Mouse (Mus musculus): ENCODE data around the gene E030018B13Rik. TPM values are rescaled to one million over a fixed set of nuclear protein-coding genes. Genes with fewer than 3 reads are reported as not detected.

Gene E030018B13Rik
- polyA plus RNA-seq, 1 experiment from 2014 or later: 0.30 TPM

- no peak overlapping the region for H3K4me3 ChIP-seq (ENCODE audit: low read depth, low read length)
- H3K9ac ChIP-seq (ENCODE audit: low read length): no peak overlapping the region
- 0 out of 2 replicates have a peak, but pooled peaks cover 4% of the 10 kb centered on the region for H3K4me1 ChIP-seq (replicated peaks; ENCODE audit: control insufficient read depth, insufficient read depth, low read length)
- H3K9me3 ChIP-seq (ENCODE audit: control insufficient read depth, low read length): no peaks in the 10 kb centered on the region
- WGBS: 90% methylated on average over 3 of the region's 3 CpGs
- DNase-seq (ENCODE audit: low spot score): no peak
- H3K4me2 ChIP-seq (ENCODE audit: low read length): no peak overlapping the region
- no peaks in the 10 kb centered on the region for H3K27me3 ChIP-seq (replicated peaks; ENCODE audit: control insufficient read depth, insufficient read depth, low read length)
- no peak overlapping the region for H3K27ac ChIP-seq (ENCODE audit: low read depth)
- ATAC-seq (replicated peaks; ENCODE audit: low FRiP score, low TSS enrichment, low read depth): no peak
- H3K36me3 ChIP-seq (ENCODE audit: control insufficient read depth, insufficient read depth, low read length): no peaks in the 10 kb centered on the region
These were observed 24.4 kb downstream of the E030018B13Rik start for GRCm38 (mm10) chr7:63941050-63941449.

- Histone ChIP-seq H3K4me3 (ENCODE audit: low read depth, low read length) (no peak overlapping the region), H3K4me2 (ENCODE audit: low read length) (no peak overlapping the region)
These were observed 24.8 kb downstream of the E030018B13Rik start for GRCm38 (mm10) chr7:63941501-63941900.

DNA sequence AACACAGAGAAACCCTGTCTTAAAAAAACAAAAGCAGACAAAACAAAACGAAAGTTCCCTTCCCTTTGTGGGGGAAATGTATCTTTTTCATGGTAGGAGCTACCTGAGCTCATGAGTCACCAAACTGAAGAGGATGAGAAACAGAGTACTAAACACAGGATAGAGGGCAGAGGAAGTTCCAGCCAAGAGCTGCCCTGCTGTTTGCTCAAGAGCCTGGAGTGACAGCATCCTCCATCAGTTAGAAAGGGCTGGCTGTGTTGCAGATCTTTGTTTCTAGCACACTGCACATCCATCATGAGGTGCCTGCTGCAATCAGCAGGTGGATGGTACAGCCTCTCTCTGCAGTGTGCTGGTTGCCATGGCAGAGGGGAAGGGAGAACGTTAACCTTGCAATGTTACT, 27.3 kb downstream of the E030018B13Rik start:
- H3K4me3 ChIP-seq (ENCODE audit: low read depth, low read length): no peak overlapping the region
- ATAC-seq (replicated peaks; ENCODE audit: low FRiP score, low TSS enrichment, low read depth): no peak
- 32% methylated on average over 2 of the region's 2 CpGs for WGBS

More at GRCm38 (mm10) chr7:63941501-63941900, 24.8 kb downstream of the E030018B13Rik start:
- H3K36me3 ChIP-seq (ENCODE audit: control insufficient read depth, insufficient read depth, low read length): no peaks in the 10 kb centered on the region
- H3K4me1 ChIP-seq (replicated peaks; ENCODE audit: control insufficient read depth, insufficient read depth, low read length): 0 out of 2 replicates have a peak, but pooled peaks cover 4% of the 10 kb centered on the region
- no peaks in the 10 kb centered on the region for H3K27me3 ChIP-seq (replicated peaks; ENCODE audit: control insufficient read depth, insufficient read depth, low read length)
- no peak overlapping the region for H3K9ac ChIP-seq (ENCODE audit: low read length)
- DNase-seq (ENCODE audit: low spot score): no peak
- 84% methylated on average over 4 of the region's 4 CpGs for WGBS
- no peak for ATAC-seq (replicated peaks; ENCODE audit: low FRiP score, low TSS enrichment, low read depth)
- no peaks in the 10 kb centered on the region for H3K9me3 ChIP-seq (ENCODE audit: control insufficient read depth, low read length)
- H3K27ac ChIP-seq (ENCODE audit: low read depth): no peak overlapping the region

GRCm38 (mm10) chr7:63947514-63948487, 31.1 kb downstream of the E030018B13Rik start:
- H3K4me1 ChIP-seq (replicated peaks; ENCODE audit: control insufficient read depth, insufficient read depth, low read length): no peaks in the 10 kb centered on the region
- DNase-seq (ENCODE audit: low spot score) (no peak), ATAC-seq (replicated peaks; ENCODE audit: low FRiP score, low TSS enrichment, low read depth) (no peak)
- H3K9me3 ChIP-seq (ENCODE audit: control insufficient read depth, low read length): no peaks in the 10 kb centered on the region
- no peak overlapping the region for H3K9ac ChIP-seq (ENCODE audit: low read length)
- H3K36me3 ChIP-seq (ENCODE audit: control insufficient read depth, insufficient read depth, low read length): no peaks in the 10 kb centered on the region
- H3K27me3 ChIP-seq (replicated peaks; ENCODE audit: control insufficient read depth, insufficient read depth, low read length): no peaks in the 10 kb centered on the region
- no peak overlapping the region for H3K4me2 ChIP-seq (ENCODE audit: low read length)
- 59% methylated on average over 11 of the region's 11 CpGs for WGBS
- H3K27ac ChIP-seq (ENCODE audit: low read depth): no peak overlapping the region
- no peak overlapping the region for H3K4me3 ChIP-seq (ENCODE audit: low read depth, low read length)

More for the DNA sequence above, 27.3 kb downstream of the E030018B13Rik start:
- Histone ChIP-seq H3K4me2 (ENCODE audit: low read length) (no peak overlapping the region), H3K27me3 (replicated peaks; ENCODE audit: control insufficient read depth, insufficient read depth, low read length) (no peaks in the 10 kb centered on the region), H3K4me1 (replicated peaks; ENCODE audit: control insufficient read depth, insufficient read depth, low read length) (0 out of 2 replicates have a peak, but pooled peaks cover 4% of the 10 kb centered on the region), H3K36me3 (ENCODE audit: control insufficient read depth, insufficient read depth, low read length) (no peaks in the 10 kb centered on the region), H3K27ac (ENCODE audit: low read depth) (no peak overlapping the region), H3K9ac (ENCODE audit: low read length) (no peak overlapping the region), H3K9me3 (ENCODE audit: control insufficient read depth, low read length) (no peaks in the 10 kb centered on the region)
- no peak for DNase-seq (ENCODE audit: low spot score)

DNA sequence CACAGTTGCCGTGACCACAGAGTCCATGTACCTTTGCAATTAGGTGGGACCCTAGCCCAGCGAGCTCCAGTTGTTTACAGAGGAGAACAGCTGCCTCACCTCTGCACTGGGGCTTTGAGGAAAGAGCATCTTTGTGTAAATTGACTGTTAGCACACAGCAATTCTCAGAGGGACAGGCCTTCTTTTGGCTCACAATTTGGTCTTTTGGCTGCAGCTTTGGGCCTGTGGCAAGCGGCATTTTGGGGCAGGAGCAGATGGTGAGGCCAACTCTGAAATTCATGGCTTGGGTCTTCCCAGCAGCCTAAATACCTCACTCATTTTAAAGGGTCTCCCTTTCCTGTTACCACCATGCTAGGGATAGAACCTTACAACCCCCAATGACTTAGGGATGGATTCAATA, 32.5 kb downstream of the E030018B13Rik start:
- no peaks in the 10 kb centered on the region for H3K36me3 ChIP-seq (ENCODE audit: control insufficient read depth, insufficient read depth, low read length)
- ATAC-seq (replicated peaks; ENCODE audit: low FRiP score, low TSS enrichment, low read depth) (no peak), DNase-seq (ENCODE audit: low spot score) (no peak)
- H3K27me3 ChIP-seq (replicated peaks; ENCODE audit: control insufficient read depth, insufficient read depth, low read length): no peaks in the 10 kb centered on the region
- H3K27ac ChIP-seq (ENCODE audit: low read depth): no peak overlapping the region
- H3K9ac ChIP-seq (ENCODE audit: low read length): no peak overlapping the region
- WGBS: 37% methylated on average over 3 of the region's 3 CpGs
- H3K4me3 ChIP-seq (ENCODE audit: low read depth, low read length): no peak overlapping the region
- H3K9me3 ChIP-seq (ENCODE audit: control insufficient read depth, low read length): no peaks in the 10 kb centered on the region
- H3K4me1 ChIP-seq (replicated peaks; ENCODE audit: control insufficient read depth, insufficient read depth, low read length): no peaks in the 10 kb centered on the region
- H3K4me2 ChIP-seq (ENCODE audit: low read length): no peak overlapping the region

GRCm38 (mm10) chr7:63950931-63951607, 34.4 kb downstream of the E030018B13Rik start:
- no peaks in the 10 kb centered on the region for H3K9me3 ChIP-seq (ENCODE audit: control insufficient read depth, low read length)
- no peak overlapping the region for H3K27ac ChIP-seq (ENCODE audit: low read depth)
- no peaks in the 10 kb centered on the region for H3K27me3 ChIP-seq (replicated peaks; ENCODE audit: control insufficient read depth, insufficient read depth, low read length)
- WGBS: 87% methylated on average over 10 of the region's 10 CpGs
- H3K4me1 ChIP-seq (replicated peaks; ENCODE audit: control insufficient read depth, insufficient read depth, low read length): no peaks in the 10 kb centered on the region
- H3K36me3 ChIP-seq (ENCODE audit: control insufficient read depth, insufficient read depth, low read length): no peaks in the 10 kb centered on the region
- H3K4me2 ChIP-seq (ENCODE audit: low read length): no peak overlapping the region
- no peak overlapping the region for H3K4me3 ChIP-seq (ENCODE audit: low read depth, low read length)
- no peak for DNase-seq (ENCODE audit: low spot score)
- H3K9ac ChIP-seq (ENCODE audit: low read length): no peak overlapping the region
- ATAC-seq (replicated peaks; ENCODE audit: low FRiP score, low TSS enrichment, low read depth): no peak

GRCm38 (mm10) chr7:63952077-63952898, 35.6 kb downstream of the E030018B13Rik start:
- ATAC-seq (replicated peaks; ENCODE audit: low FRiP score, low TSS enrichment, low read depth) (no peak), DNase-seq (ENCODE audit: low spot score) (no peak)
- Histone ChIP-seq H3K4me1 (replicated peaks; ENCODE audit: control insufficient read depth, insufficient read depth, low read length) (no peaks in the 10 kb centered on the region), H3K36me3 (ENCODE audit: control insufficient read depth, insufficient read depth, low read length) (no peaks in the 10 kb centered on the region), H3K27ac (ENCODE audit: low read depth) (no peak overlapping the region), H3K9me3 (ENCODE audit: control insufficient read depth, low read length) (no peaks in the 10 kb centered on the region), H3K4me2 (ENCODE audit: low read length) (no peak overlapping the region), H3K4me3 (ENCODE audit: low read depth, low read length) (no peak overlapping the region), H3K9ac (ENCODE audit: low read length) (no peak overlapping the region), H3K27me3 (replicated peaks; ENCODE audit: control insufficient read depth, insufficient read depth, low read length) (no peaks in the 10 kb centered on the region)
- WGBS: 72% methylated on average over 7 of the region's 7 CpGs

DNA sequence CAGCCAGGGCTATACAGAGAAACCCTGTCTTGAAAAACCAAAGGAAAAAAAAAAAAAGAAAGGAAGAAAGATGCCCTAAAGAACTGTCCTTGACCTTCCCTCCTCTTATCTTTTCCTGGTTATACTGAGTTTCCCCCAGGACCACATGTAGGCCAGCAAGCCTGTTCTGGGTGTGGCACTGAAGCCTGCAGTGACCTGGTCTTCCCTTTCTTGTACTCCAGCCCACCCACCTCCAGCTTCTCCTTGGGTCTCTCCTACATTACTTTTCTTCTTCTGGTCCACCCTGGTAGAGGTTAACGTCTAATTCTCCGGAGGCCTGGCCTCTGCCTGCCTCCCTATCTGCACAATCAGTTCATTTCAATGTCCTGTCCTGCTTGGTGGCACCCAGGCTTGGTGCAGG, 38.8 kb downstream of the E030018B13Rik start:
- Histone ChIP-seq H3K36me3 (ENCODE audit: control insufficient read depth, insufficient read depth, low read length) (no peaks in the 10 kb centered on the region), H3K9me3 (ENCODE audit: control insufficient read depth, low read length) (no peaks in the 10 kb centered on the region), H3K4me3 (ENCODE audit: low read depth, low read length) (no peak overlapping the region), H3K4me1 (replicated peaks; ENCODE audit: control insufficient read depth, insufficient read depth, low read length) (no peaks in the 10 kb centered on the region), H3K9ac (ENCODE audit: low read length) (no peak overlapping the region), H3K4me2 (ENCODE audit: low read length) (no peak overlapping the region), H3K27me3 (replicated peaks; ENCODE audit: control insufficient read depth, insufficient read depth, low read length) (no peaks in the 10 kb centered on the region), H3K27ac (ENCODE audit: low read depth) (no peak overlapping the region)
- DNase-seq (ENCODE audit: low spot score) (no peak), ATAC-seq (replicated peaks; ENCODE audit: low FRiP score, low TSS enrichment, low read depth) (no peak)
- WGBS: 77% methylated on average over 2 of the region's 2 CpGs
